Mouse (Mus musculus) B cell, adult 2 months (primary cell): ENCODE data around the gene Rrp12.

Source experiments
- DNase-seq, 2 experiments: peaks; one replicate each; pipeline ENCODE4 v3.0.0; 2022

Rrp12 gene

DNA sequence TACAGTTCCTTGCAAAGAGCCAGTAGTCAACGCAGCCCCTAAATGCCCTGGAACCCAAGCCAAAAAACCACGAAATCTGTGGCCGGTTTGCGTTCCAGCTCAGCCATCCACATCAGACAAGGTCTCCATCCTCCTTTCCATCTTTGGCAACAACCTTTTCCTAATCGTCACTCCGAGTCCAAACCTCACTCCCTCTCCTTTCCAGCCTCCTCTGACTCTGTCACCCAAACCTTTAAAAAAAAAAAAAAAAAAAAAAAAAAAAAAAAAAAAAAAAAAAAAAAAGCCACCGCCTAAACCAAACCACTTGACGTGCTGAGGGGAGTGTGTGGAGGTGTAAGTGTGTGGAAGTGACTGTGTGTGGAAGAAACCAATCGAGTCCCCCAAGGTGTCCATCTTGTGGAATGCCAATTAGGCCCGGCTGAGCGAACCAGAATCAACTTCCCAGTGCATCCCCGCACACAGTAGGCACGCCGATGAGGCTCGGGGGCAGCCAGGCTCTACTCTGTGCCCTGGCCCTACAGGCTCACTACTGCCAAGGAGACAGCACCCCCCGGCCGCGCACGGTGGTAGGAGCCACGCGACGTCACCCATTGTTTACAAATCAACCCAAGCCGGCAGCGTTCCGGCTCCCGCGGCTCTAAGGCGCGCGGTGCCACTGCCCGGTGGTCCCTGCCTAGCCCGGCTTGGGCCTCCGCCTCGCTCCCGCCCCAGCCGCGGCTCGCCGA is 66.4 kb downstream of the Rrp12 start, which contains the start of gene Frat1:
Frat1 (plus strand) TSS at position 590 of the 725 bp plus-strand sequence.
- DNase-seq: peak; percentile 94 to 96

DNA sequence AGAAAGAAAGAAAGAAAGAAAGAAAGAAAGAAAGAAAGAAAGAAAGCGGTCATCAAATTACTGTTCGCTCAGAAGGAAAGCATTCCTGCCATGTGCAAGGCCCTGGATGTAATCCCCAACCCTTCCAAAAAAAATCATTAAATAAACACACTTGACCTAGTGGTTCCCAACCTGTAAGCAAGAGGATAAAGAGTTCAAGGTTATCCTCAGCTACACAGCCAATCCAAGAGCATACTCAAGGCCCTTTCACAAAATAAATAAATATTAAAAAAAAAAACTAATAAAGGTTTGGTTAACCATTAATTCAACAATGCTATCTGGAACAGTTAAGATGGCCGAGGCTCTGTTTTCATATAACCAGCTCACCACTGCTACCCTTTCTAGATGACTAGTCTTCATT is 67.0 kb downstream of the Rrp12 start:
- DNase-seq: no peak

DNA sequence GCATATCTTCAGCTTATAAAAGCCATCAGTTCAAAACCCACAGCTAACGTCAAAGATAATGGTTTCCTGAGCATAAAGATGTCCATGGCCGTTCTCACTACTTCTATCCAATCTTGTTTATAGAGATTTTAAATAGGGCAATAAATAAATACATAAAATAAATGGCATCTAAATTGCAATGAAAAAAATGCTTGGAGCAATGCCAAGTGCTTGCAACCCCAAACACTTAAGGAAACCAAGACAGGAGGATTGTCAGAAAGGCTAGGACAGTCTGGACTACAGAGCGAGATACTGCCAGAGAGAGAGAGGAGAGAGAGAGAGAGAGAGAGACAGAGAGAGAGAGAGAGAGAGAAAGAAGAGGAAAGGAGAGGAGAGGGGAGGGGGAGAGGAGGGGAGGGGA is 69.4 kb downstream of the Rrp12 start:
- no peak for DNase-seq

DNA sequence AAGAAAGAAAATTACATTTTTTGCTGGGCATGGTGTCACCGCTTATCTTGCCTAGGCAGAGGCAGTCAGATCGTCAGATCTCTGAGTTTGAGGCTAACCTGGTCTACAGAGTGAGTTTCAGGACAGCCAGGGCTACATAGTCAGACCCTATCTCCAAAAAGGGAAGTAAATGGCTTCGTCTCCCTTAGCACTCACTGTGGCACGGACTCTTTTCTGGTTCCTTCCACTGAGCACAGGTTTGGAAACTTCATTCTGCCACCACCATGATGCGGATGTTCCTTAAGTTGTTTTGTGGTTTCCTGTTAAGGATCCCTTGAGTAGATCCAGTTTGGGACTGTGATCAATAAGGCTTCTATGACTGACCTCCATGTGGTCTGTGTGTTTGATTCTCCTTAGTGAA is 71.0 kb downstream of the Rrp12 start:
- no peak for DNase-seq

DNA sequence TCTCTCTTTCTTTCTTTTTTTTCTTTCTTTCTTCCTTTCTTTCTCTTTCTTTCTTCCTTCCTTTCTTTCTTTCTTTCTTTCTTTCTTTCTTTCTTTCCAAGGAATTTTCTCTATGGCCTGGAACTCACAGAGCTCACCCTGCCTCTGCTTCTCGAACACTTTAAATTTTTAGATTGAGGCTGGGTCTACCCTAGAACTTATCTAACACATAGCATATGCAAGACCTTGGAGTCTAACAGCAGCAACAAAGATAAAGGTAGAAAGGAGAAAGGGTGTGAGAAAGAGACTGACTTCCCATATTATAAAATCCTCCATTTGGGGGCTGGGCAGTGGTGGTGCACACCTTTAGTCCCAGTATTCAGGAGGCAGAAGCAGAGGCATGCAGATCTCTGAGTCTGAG is 73.4 kb downstream of the Rrp12 start:
- no peak for DNase-seq

DNA sequence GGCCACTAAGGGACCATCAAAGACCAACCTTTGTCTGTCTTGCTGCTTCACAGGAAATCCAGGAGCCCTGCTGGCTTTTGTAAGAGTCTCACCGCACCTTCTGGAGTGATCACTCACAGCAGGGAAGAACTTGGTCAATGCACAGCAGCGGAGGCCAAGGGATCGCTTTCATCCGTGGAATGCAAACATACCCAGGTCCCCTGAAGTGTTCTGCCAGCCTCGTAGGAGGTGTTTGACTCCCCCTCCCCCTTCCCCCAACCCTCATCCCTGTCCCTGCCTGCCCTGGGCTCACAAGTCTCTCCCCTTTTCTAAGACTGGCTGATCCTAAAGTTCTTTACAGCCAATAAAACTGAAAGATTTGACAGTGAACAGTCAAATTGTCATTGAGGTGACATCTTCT is 74.5 kb downstream of the Rrp12 start:
- no peak for DNase-seq

DNA sequence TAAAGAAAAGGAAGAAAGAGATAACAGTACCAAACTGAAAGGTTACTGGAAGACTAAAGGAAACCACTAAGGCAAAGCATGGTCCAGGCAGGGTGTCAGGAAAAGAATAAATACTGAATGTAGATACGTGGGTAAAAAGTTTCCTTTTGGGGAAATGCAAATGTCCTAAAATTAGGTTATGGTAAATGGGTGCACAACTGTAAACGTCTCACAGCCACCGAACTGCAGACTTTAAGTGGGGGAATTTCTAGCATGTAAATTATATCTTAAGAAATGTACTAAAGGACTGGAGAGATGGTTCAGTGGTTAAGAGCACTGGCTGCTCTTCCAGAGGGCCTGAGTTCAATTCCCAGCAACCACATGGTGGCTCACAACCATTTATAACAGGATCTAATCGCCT is 77.2 kb downstream of the Rrp12 start:
- no peak for DNase-seq

DNA sequence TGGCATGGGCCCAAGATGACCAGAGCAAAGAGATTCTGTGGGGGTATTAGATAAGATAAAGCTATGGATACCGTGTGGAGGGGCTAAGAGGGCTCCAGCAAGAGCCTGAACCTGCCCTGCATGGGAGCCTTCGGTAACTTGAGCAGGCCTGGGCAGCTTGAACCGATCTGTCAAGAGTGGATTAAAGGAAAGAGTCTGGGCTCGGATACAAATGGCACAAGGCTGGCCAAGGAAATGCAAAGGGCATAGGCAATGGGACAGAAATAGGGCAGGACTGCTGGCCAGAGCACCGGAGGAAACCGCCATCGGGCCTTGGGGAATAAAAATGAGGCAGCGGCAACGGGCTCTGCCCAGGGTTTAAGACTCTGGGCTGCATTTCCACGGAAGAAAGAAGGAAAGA is 78.6 kb downstream of the Rrp12 start:
- DNase-seq: no peak

DNA sequence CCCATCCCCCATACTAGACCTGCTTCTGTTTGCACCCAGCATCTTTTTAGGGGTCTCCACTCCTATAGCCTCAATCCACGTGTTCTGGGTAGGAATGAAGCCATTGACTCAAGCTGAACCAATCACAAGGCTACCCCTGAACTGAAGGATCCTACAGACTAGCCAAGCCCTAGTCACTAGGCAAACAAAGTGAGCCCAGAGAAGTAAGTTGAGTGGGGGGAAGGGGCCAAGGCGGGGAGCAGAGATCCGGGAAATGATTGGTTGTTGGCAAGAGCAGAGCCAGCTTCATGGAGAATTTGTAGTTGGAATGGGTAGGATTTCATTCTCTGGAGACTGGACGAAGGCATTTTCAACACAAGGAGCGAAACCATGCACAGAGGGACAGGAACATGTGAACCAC is 79.1 kb downstream of the Rrp12 start:
- no peak for DNase-seq

DNA sequence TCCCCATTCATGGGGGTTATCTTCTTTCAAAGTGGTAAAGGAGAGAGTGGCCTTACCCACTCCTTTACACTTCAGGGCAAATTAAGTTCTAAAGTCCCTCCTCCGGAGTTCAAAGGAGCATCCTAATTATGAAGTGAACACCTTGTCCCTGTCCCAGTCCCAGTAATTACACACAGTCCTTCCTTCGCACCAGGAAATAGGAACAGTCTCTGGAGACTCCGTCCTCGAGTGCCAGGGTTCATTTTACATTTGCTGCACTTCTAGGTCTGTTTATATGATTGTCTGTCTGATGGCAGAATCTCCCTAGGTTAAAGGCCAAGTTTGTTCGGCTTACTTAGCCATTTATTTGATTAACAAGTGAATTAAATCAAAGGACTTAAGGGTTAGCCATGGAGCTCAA is 79.6 kb downstream of the Rrp12 start:
- DNase-seq: no peak

DNA sequence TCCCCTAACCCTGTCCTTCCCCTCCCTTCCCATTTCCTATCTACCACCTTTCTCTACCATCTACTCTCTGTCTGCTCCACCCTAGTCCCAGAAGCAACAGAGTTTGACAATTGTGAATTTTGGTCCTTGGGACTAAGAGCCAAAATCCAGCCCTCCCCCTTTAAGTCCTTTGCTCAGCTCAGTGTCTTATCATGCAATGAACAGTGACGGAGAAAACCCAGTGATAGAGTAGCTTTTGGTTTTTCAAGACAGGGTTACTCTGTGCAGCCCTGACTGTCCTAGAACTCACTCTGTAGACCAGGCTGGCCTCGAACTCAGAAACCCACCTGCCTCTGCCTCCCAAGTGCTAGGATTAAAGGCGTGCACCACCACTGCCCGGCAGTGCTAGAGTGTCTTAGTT is 82.6 kb downstream of the Rrp12 start:
- DNase-seq: no peak
